Mouse (Mus musculus) heart, adult 2 months (tissue): Measurements from ENCODE around the gene Crabp1. TPM values are rescaled to one million over a fixed set of nuclear protein-coding genes. Genes with fewer than 3 reads are reported as not detected.

Experiments used
- DNase-seq, 2 experiments: peaks; one replicate each; pipeline ENCODE4 v3.0.0; 2021
- H3K27ac ChIP-seq: fragments of 200-600 bp; 2 replicates; pipeline ENCODE4 v1.8.1; 2022
- H3K27me3 ChIP-seq: fragments of 200-500 bp; 2 replicates; pipeline ENCODE4 v1.6.1; 2012; ENCODE audit warnings: mild to moderate bottlenecking, low read length, inconsistent platforms, mixed read lengths; ENCODE audit not compliant: control insufficient read depth, insufficient read depth
- H3K36me3 ChIP-seq: fragments of 200-500 bp; 2 replicates; pipeline ENCODE4 v1.6.1; 2012; ENCODE audit warnings: low read length, inconsistent platforms; ENCODE audit not compliant: control insufficient read depth, insufficient read depth
- H3K4me1 ChIP-seq: fragments of 200-500 bp; 2 replicates; pipeline ENCODE4 v1.6.1; 2011; ENCODE audit warnings: low read length; ENCODE audit not compliant: control insufficient read depth, insufficient read depth
- H3K4me3 ChIP-seq: fragments of 200-600 bp; 2 replicates; pipeline ENCODE4 v1.8.1; 2022
- H3K79me2 ChIP-seq: fragments of 200-500 bp; replicated peaks from 2 replicates; pipeline ENCODE4 v1.6.1; 2012; ENCODE audit warnings: mild to moderate bottlenecking, inconsistent platforms, low read length, moderate library complexity, mixed read lengths; ENCODE audit not compliant: control insufficient read depth, insufficient read depth
- H3K9ac ChIP-seq: fragments of 200-500 bp; 2 replicates; pipeline ENCODE4 v1.6.1; 2012; ENCODE audit warnings: low read depth, mild to moderate bottlenecking, control low read depth, inconsistent platforms, low read length, mixed read lengths
- CTCF ChIP-seq: fragments of 200-600 bp; IDR thresholded peaks from 2 replicates; pipeline ENCODE4 v1.8.1; 2022; ENCODE audit warnings: antibody characterized with exemption, mild to moderate bottlenecking, moderate library complexity
- EP300 ChIP-seq: fragments of 200-500 bp; IDR thresholded peaks from 2 replicates; pipeline ENCODE4 v1.6.1; 2011; ENCODE audit warnings: low read depth, low read length, control low read depth; ENCODE audit not compliant: insufficient read depth
- POLR2A ChIP-seq: fragments of 200-500 bp; IDR thresholded peaks from 2 replicates; pipeline ENCODE4 v1.6.1; 2011; ENCODE audit warnings: mild to moderate bottlenecking, low read depth, low read length, control low read depth; ENCODE audit not compliant: insufficient read depth
- WGBS: fragments of 180-500 bp; shearing (Covaris S2); methylation state at CpG from one replicate; pipeline ENCODE4 v1.1.7; 2018; 5-methylcytosine and 5-hydroxymethylcytosine counted together
- intact Hi-C: fragments of 180-260 bp; cut with DNase I; formaldehyde crosslinking; loops from one replicate; pipeline ENCODE4 v1.15.1; 2025
- polyA plus RNA-seq: library from polyadenylated mRNA; depleted of rRNA; stranded (reverse); fragments of >200 nt; gene quantifications from 2 replicates; pipeline ENCODE4 v1.2.3, GENCODE M21; 2012
- total RNA-seq, 2 experiments: library from RNA; stranded (reverse); gene quantifications; 2 replicates each; pipeline ENCODE4 v1.2.3; 2021

The Crabp1 gene
- total and polyA plus RNA-seq, 3 experiments, result not detected

GRCm38 (mm10) chr9:54759592-54759991, 5.0 kb upstream of the Crabp1 start:
- H3K79me2 ChIP-seq, result no peaks in the 10 kb centered on the region
- no peak overlapping the region for H3K27ac ChIP-seq
- DNase-seq, result no peak
- no peak for TF ChIP-seq POLR2A
- TF ChIP-seq CTCF, result no peak
- TF ChIP-seq EP300, result no peak
- intact Hi-C loops, result no loop called here
- no peaks in the 10 kb centered on the region for H3K4me1 ChIP-seq
- H3K27me3 ChIP-seq, result no peaks in the 10 kb centered on the region
- no peak overlapping the region for H3K4me3 ChIP-seq
- WGBS, result 46% methylated on average over 6 of the region's 6 CpGs
- no peak overlapping the region for H3K9ac ChIP-seq
- H3K36me3 ChIP-seq, result no peaks in the 10 kb centered on the region

GRCm38 (mm10) chr9:54764091-54764490, 457 bp upstream of the Crabp1 start:
- no peak for DNase-seq
- intact Hi-C loops, result no loop called here
- Histone ChIP-seq H3K27me3 (peaks cover 6% of the 10 kb centered on the region), H3K4me3 (no peak overlapping the region), H3K9ac (no peak overlapping the region), H3K4me1 (no peaks in the 10 kb centered on the region), H3K36me3 (no peaks in the 10 kb centered on the region), H3K27ac (no peak overlapping the region), H3K79me2 (no peaks in the 10 kb centered on the region)
- WGBS, result 29% methylated on average over 12 of the region's 12 CpGs
- TF ChIP-seq CTCF, result no peak
- TF ChIP-seq POLR2A, result no peak
- no peak for TF ChIP-seq EP300

GRCm38 (mm10) chr9:54765336-54766085, 963 bp downstream of the Crabp1 start:
- H3K4me1 ChIP-seq, result no peaks in the 10 kb centered on the region
- H3K4me3 ChIP-seq, result no peak overlapping the region
- no peak for DNase-seq
- H3K9ac ChIP-seq, result no peak overlapping the region
- H3K36me3 ChIP-seq, result no peaks in the 10 kb centered on the region
- H3K27ac ChIP-seq, result no peak overlapping the region
- H3K79me2 ChIP-seq, result no peaks in the 10 kb centered on the region
- intact Hi-C loops, result no loop called here
- TF ChIP-seq CTCF (no peak), POLR2A (no peak), EP300 (no peak)
- H3K27me3 ChIP-seq, result peaks cover 6% of the 10 kb centered on the region
- WGBS, result 2% methylated on average over 41 of the region's 41 CpGs

- Histone ChIP-seq H3K36me3 (no peaks in the 10 kb centered on the region), H3K27ac (no peak overlapping the region), H3K9ac (no peak overlapping the region), H3K4me3 (no peak overlapping the region), H3K79me2 (no peaks in the 10 kb centered on the region), H3K27me3 (peaks cover 2% of the 10 kb centered on the region), H3K4me1 (no peaks in the 10 kb centered on the region)
- DNase-seq, result no peak
- TF ChIP-seq POLR2A (no peak), EP300 (no peak), CTCF (no peak)
- WGBS, result 78% methylated on average over 11 of the region's 11 CpGs
- intact Hi-C loops, result no loop called here
These were observed 5.7 kb downstream of the Crabp1 start for GRCm38 (mm10) chr9:54770140-54770780.

GRCm38 (mm10) chr9:54776451-54776982, 12.0 kb downstream of the Crabp1 start:
- H3K27ac ChIP-seq, result no peak overlapping the region
- H3K9ac ChIP-seq, result no peak overlapping the region
- no peak for DNase-seq
- H3K79me2 ChIP-seq, result no peaks in the 10 kb centered on the region
- 80% methylated on average over 13 of the region's 13 CpGs for WGBS
- no peak overlapping the region for H3K4me3 ChIP-seq
- H3K36me3 ChIP-seq, result no peaks in the 10 kb centered on the region
- intact Hi-C loops, result no loop called here
- no peaks in the 10 kb centered on the region for H3K4me1 ChIP-seq
- no peaks in the 10 kb centered on the region; the same call in 1 of the 2 replicates for H3K27me3 ChIP-seq
- no peak for TF ChIP-seq CTCF
- TF ChIP-seq POLR2A, result no peak
- no peak for TF ChIP-seq EP300

GRCm38 (mm10) chr9:54779280-54779679, 14.7 kb downstream of the Crabp1 start:
- no peaks in the 10 kb centered on the region for H3K4me1 ChIP-seq

More at GRCm38 (mm10) chr9:54779280-54779679, 14.7 kb downstream of the Crabp1 start:
- intact Hi-C loops, result no loop called here
- Histone ChIP-seq H3K9ac (no peak overlapping the region), H3K27ac (no peak overlapping the region), H3K27me3 (no peaks in the 10 kb centered on the region; the same call in 1 of the 2 replicates), H3K36me3 (no peaks in the 10 kb centered on the region), H3K79me2 (no peaks in the 10 kb centered on the region), H3K4me3 (no peak overlapping the region)
- DNase-seq, result no peak
- no peak for TF ChIP-seq CTCF
- WGBS, result 80% methylated on average over 8 of the region's 8 CpGs
